Mouse (Mus musculus): ENCODE measurements around the gene Vtn. TPM values are rescaled to one million over a fixed set of nuclear protein-coding genes. Genes with fewer than 3 reads are reported as not detected.

The Vtn gene
- total RNA-seq (2021), result 10 to 100 TPM; 11.4 to 12.2 TPM
- long read RNA-seq, experiment 1, partial matches to known transcripts, result 1 of 6 reads
- long read RNA-seq, experiment 1, other reads (novel, unspliced or antisense), result 1 of 6 reads
- long read RNA-seq, experiment 2, transcript Vtn-201 (8 exons, 1,744 nt), result major isoform, 9 of 12 reads
- long read RNA-seq, experiment 2, partial matches to known transcripts, result 3 of 12 reads
- long read RNA-seq, experiment 2, other reads (novel, unspliced or antisense), result 0 of 12 reads

- DNase-seq, result peak; percentile 50 to 63
- intact Hi-C loops (cut with DNase I), result no loop called here
Measured at GRCm38 (mm10) chr11:78499004-78499403, at the start of gene Vtn. Gene Vtn, plus strand, starts transcription at chr11:78499091.

GRCm38 (mm10) chr11:78450337-78450736 is 48.6 kb upstream of the Vtn start:
- intact Hi-C loops (cut with DNase I), result no loop called here
- no peak for DNase-seq

- intact Hi-C loops (cut with DNase I), result no loop called here
- peak in 1 of 2 experiments; percentile 30 for DNase-seq
Measured at GRCm38 (mm10) chr11:78453675-78454074, 45.2 kb upstream of the Vtn start.

- intact Hi-C loops (cut with DNase I), result no loop called here
- no peak for DNase-seq
Measured at GRCm38 (mm10) chr11:78454276-78454675, 44.6 kb upstream of the Vtn start.

- no peak for DNase-seq
Measured at GRCm38 (mm10) chr11:78455308-78455707, 43.6 kb upstream of the Vtn start.

GRCm38 (mm10) chr11:78458740-78459139 is 40.2 kb upstream of the Vtn start:
- intact Hi-C loops (cut with DNase I), result no loop called here
- DNase-seq, result no peak

More at GRCm38 (mm10) chr11:78455308-78455707, 43.6 kb upstream of the Vtn start:
- intact Hi-C loops (cut with DNase I), result no loop called here

GRCm38 (mm10) chr11:78461894-78462293 is 37.0 kb upstream of the Vtn start:
- intact Hi-C loops (cut with DNase I), result no loop called here
- DNase-seq, result no peak

GRCm38 (mm10) chr11:78462669-78463068 is 36.2 kb upstream of the Vtn start:
- DNase-seq, result no peak
- intact Hi-C loops (cut with DNase I), result no loop called here

- intact Hi-C loops (cut with DNase I), result no loop called here
- no peak for DNase-seq
Measured at GRCm38 (mm10) chr11:78463286-78464036, 35.4 kb upstream of the Vtn start.

- intact Hi-C loops (cut with DNase I), result no loop called here
- no peak for DNase-seq
Measured at GRCm38 (mm10) chr11:78465116-78465515, 33.8 kb upstream of the Vtn start.

GRCm38 (mm10) chr11:78465568-78466180 is 33.2 kb upstream of the Vtn start, which contains the start of gene Slc46a1:
Gene Slc46a1, plus strand, starts transcription at chr11:78465697.
- intact Hi-C loops (cut with DNase I), result no loop called here
- peak; percentile 77 to 86 for DNase-seq

- no peak for DNase-seq
- intact Hi-C loops (cut with DNase I), result no loop called here
Measured at GRCm38 (mm10) chr11:78466242-78466912, 32.5 kb upstream of the Vtn start.

GRCm38 (mm10) chr11:78467515-78467914 is 31.4 kb upstream of the Vtn start:
- intact Hi-C loops (cut with DNase I), result no loop called here
- no peak for DNase-seq

- intact Hi-C loops (cut with DNase I), result no loop called here
- no peak for DNase-seq
Measured at GRCm38 (mm10) chr11:78467932-78468331, 31.0 kb upstream of the Vtn start.

GRCm38 (mm10) chr11:78471326-78472103 is 27.4 kb upstream of the Vtn start:
- intact Hi-C loops (cut with DNase I), result no loop called here

GRCm38 (mm10) chr11:78475289-78475688 is 23.6 kb upstream of the Vtn start:
- no peak for DNase-seq
- intact Hi-C loops (cut with DNase I), result no loop called here

More at GRCm38 (mm10) chr11:78471326-78472103, 27.4 kb upstream of the Vtn start:
- no peak for DNase-seq

GRCm38 (mm10) chr11:78483639-78484038 is 15.3 kb upstream of the Vtn start:
- intact Hi-C loops (cut with DNase I), result no loop called here
- DNase-seq, result no peak

- peak; percentile 44 to 69 for DNase-seq
- intact Hi-C loops (cut with DNase I), result no loop called here
Measured at GRCm38 (mm10) chr11:78488168-78488567, 10.7 kb upstream of the Vtn start.

- intact Hi-C loops (cut with DNase I), result no loop called here
- DNase-seq, result no peak
Measured at GRCm38 (mm10) chr11:78490781-78491241, 8.1 kb upstream of the Vtn start.

GRCm38 (mm10) chr11:78495904-78496303 is 3.0 kb upstream of the Vtn start:
- DNase-seq, result no peak
- intact Hi-C loops (cut with DNase I), result no loop called here
